Mouse (Mus musculus) cortical plate, adult 2 months (tissue): ENCODE results near the gene Hnrnpab. TPM values are rescaled to one million over a fixed set of nuclear protein-coding genes. Genes with fewer than 3 reads are reported as not detected.
A peak's percentile ranks its signal among the peaks of the same experiment; 100 is the strongest.
"Not testable (repeated sequence)": the region's sequence is repeated elsewhere in the genome, so short reads cannot be mapped to it uniquely, and the experiment has no call there.

Experiments
- H3K27ac ChIP-seq: fragments of 200-500 bp; 2 replicates; pipeline ENCODE4 v1.5.1; 2012; ENCODE audit warnings: low read length, control low read depth, inconsistent platforms; ENCODE audit not compliant: insufficient read depth
- H3K4me1 ChIP-seq: fragments of 200-500 bp; 2 replicates; pipeline ENCODE4 v1.6.1; 2011; ENCODE audit warnings: low read length; ENCODE audit not compliant: control insufficient read depth, insufficient read depth
- H3K4me3 ChIP-seq: fragments of 200-500 bp; 2 replicates; pipeline ENCODE4 v1.5.1; 2011; ENCODE audit warnings: mild to moderate bottlenecking, low read length, control low read depth; ENCODE audit not compliant: insufficient read depth
- CTCF ChIP-seq: fragments of 200-500 bp; IDR thresholded peaks from 2 replicates; pipeline ENCODE4 v1.5.1; 2011; ENCODE audit warnings: mild to moderate bottlenecking, control low read depth, low read length; ENCODE audit not compliant: insufficient read depth; ENCODE audit errors: extremely low read depth
- POLR2A ChIP-seq: fragments of 200-500 bp; IDR thresholded peaks from 2 replicates; pipeline ENCODE4 v1.6.1; 2011; ENCODE audit warnings: mild to moderate bottlenecking, low read length, control low read depth; ENCODE audit not compliant: insufficient read depth; ENCODE audit errors: extremely low read depth
- polyA plus RNA-seq: library from polyadenylated mRNA; depleted of rRNA; stranded (reverse); fragments of >200 nt; gene quantifications from 2 replicates; pipeline ENCODE4 v1.2.3, GENCODE M21; 2012

The Hnrnpab gene
- polyA plus RNA-seq, 1 experiment, result 100 TPM

DNA sequence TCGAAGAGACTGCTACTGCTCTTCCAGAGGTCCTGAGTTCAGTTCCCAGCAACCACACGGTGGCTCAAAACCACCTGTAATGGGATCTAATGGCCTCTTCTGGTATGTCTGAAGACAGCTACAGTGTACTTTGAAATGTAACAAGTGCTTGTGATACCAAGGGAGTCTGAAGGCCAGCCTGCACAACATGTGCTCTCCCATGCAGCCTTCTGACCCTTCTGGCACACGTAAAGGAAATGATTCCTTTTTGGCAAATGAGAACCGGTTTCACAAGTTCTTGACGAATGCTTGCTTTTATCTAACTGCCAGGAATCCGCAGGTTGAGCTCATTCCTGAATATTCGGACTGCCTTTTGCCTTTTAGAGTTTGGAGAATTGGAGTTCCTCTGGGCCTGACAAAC lies 8.5 kb upstream of the Hnrnpab start:
- peaks cover 2% of the 10 kb centered on the region for H3K4me1 ChIP-seq
- peak overlapping the region; percentile 37; the same call in 1 of the 2 replicates for H3K4me3 ChIP-seq
- no peak for TF ChIP-seq POLR2A
- TF ChIP-seq CTCF, result no peak
- peak overlapping the region; percentile 45; the same call in 1 of the 2 replicates for H3K27ac ChIP-seq

DNA sequence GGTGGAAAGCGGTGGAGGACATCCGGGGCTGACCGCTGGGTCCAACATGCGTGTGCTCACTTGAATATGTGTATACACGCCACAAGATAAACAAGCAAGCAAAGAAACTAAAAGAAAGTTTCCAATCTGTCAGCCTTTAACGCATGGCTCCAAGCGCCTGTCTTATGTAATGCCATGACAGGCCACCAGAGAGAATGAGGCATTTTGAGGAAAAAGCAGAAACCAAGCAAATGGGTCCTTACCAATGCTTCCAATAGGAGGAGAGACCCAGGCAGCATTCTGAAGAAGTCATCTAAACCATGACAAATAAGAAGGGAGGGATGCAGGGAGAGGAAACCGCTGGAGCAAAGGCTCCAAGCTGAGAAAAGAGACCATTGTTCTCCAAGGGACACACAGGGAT lies 7.6 kb upstream of the Hnrnpab start:
- peaks cover 2% of the 10 kb centered on the region for H3K4me1 ChIP-seq
- H3K27ac ChIP-seq, result no peak overlapping the region
- TF ChIP-seq CTCF, result no peak
- TF ChIP-seq POLR2A, result no peak
- H3K4me3 ChIP-seq, result no peak overlapping the region

DNA sequence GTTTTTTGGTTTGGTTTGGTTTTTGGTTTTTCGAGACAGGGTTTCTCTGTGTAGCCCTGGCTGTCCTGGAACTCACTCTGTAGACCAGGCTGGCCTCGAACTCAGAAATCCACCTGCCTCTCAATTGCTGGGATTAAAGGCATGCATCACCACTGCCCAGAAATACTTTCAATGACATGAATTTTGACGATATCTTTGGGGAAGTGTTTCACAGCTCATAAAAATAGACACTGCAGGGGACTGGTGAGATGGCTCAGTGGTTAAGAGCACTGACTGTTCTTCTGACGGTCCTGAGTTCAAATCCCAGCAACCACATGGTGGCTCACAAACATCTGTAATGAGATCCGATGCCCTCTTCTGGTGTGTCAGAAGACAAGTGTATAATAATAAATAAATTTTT lies 3.3 kb upstream of the Hnrnpab start:
- H3K27ac ChIP-seq, H3K4me3 ChIP-seq, H3K4me1 ChIP-seq: not testable (repeated sequence)

DNA sequence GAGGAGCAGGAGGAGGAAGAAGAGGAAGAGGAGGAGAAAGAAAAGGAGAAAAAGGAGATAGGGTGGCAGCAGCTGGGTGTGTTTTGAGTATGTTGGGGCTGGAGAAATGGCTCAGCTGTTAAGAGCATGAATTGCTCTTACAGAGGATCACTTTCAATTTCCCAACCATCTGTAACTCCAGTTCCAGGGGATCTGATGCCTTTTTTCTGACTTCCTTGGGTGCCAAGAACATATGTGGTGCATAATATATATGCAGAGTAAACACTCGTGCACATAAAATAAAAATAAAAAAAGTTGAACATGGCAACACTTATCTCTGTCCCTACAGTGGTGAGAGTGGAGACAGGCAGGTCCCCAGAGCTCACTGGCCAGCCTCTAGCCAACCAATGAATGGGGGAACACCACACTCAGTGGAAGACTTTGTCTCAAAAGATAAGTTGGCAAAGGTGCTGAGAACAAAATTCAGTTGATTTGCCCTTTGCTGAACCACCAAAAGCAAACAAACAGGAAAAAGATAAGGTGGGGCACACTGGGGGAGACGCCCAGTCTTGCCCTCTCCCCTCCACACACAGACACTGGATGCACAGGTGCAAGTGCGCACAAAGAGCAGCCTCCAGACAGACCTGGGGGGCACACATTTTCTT lies 2.7 kb upstream of the Hnrnpab start:
- Histone ChIP-seq H3K4me1 (peaks cover 2% of the 10 kb centered on the region; the same call in 1 of the 2 replicates), H3K4me3 (no peak overlapping the region), H3K27ac (no peak overlapping the region)
- no peak for TF ChIP-seq CTCF
- TF ChIP-seq POLR2A, result no peak

DNA sequence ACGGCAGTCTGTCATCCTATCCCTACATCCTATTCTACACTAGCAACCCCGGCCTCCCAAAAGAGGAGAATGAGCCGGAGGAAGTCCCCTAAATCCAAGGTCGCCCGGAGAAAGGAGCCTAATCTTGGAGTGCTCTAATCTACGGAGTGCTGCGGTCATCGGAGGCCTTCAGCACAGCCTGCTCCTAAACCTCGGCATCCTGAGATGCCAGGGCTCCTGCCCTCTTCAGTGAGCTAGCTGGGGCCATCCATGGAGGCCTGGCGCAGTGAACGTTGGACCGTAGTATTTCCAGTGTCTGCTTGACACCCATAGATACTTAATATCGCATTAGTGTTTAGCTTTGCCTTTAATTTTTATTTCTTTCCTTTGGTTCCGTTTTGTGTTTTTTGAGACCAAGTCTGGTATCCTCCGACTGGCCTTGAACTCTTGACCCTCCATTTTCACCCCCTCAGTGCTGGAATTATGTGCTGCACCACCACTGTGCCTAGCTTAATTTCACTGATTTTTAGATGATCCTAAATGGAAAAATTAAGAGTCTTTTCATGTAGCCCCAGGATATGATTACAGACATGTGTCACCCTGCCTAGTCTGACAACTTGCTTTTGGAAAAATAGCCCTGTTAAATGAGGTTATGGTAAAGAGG lies 570 bp upstream of the Hnrnpab start:
- peak overlapping the region; percentile 35 for H3K4me3 ChIP-seq
- TF ChIP-seq CTCF (no peak), POLR2A (no peak)
- peaks cover 2% of the 10 kb centered on the region; the same call in 1 of the 2 replicates for H3K4me1 ChIP-seq

DNA sequence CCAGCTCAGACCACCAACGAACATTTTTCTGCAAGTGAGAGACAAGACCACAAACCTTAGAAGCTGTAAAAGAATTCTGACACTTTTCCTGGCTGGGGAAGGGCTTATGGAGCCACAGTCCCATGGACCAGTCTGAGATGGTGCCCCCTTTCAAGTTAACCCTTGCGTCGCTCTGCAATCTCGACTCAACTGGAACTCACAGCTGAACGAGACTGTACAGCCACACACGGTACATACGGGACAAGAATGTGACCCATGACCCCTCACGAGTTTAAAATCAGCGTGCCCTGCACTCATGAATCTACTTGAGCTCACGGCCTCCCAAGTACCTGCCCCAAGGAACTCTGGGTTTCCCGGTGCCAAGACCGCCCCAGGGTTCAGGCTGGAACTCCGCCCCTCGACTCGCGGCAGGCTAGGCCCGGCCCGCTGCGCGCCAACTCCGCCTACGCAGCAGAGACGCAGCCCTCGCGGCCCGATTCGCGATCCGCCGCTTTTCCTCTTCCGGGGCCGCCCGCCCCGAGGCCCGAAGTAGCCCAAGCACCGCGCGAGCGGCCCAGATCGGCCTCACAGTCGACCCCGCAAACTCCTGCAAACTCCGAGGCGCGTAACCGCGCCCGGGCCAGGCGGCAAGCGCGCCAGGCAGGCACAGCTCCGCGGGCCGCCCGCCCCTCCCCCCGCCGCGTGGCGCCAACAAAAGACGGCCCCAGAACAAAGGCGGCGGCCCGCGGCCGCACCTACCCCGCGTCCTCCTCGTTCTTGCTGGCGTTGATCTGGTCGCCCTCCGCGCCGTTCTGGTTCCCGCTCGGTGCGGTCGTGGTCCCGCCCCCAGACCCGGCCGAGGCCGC lies 823 bp downstream of the Hnrnpab start:
- Histone ChIP-seq H3K4me1 (peaks cover 2% of the 10 kb centered on the region), H3K27ac (peak overlapping the region; percentile 82), H3K4me3 (peak overlapping the region; percentile 35)
- TF ChIP-seq POLR2A (0 out of 2 replicates have a peak, but pooled peaks have one; percentile 10), CTCF (no peak)

More for the DNA sequence above, 570 bp upstream of the Hnrnpab start:
- no peak overlapping the region for H3K27ac ChIP-seq

DNA sequence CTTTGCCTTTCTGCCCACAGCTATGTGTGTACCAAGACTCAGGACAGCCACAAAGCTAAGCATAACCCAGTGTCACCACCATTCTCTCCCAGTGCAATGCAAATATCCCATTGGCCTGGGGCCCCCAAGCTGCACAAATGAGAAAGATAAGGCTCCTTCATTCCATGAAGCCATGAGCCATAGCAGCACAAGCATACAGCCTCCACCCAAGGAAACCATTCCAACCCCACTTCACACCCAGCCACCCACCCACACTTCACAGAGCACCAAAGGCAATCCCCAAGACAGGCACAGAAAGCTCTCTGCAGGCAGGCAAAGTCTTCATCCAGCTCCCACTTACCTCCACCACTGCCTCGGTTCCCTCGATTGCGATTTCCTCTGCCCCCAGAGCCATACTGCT lies 4.4 kb downstream of the Hnrnpab start:
- H3K4me1 ChIP-seq, result peaks cover 2% of the 10 kb centered on the region
- no peak overlapping the region for H3K27ac ChIP-seq
- TF ChIP-seq POLR2A (no peak), CTCF (no peak)
- H3K4me3 ChIP-seq, result no peak overlapping the region

DNA sequence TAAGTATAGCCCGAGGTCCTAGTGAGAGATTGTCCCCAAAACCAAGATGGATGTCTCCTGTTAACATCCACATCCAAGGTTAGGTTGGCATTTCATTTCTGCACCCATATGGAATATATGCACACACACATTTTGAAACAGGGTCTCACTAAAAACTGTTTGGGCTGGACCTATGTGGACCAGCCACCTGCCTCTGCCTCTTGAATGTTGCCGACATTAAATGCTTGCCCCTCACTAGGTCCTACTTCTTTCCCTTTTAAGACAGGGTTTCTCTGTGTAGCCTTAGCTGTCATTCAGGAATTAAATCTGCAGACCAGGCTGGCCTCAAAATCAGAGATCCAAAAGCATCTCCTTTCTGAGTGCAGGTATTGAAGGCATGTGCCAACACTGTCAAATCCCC lies 9.1 kb downstream of the Hnrnpab start:
- TF ChIP-seq POLR2A, result no peak
- no peak for TF ChIP-seq CTCF
- H3K4me3 ChIP-seq, result no peak overlapping the region
- H3K4me1 ChIP-seq, result no peaks in the 10 kb centered on the region; the same call in none of the 2 replicates
- no peak overlapping the region for H3K27ac ChIP-seq

DNA sequence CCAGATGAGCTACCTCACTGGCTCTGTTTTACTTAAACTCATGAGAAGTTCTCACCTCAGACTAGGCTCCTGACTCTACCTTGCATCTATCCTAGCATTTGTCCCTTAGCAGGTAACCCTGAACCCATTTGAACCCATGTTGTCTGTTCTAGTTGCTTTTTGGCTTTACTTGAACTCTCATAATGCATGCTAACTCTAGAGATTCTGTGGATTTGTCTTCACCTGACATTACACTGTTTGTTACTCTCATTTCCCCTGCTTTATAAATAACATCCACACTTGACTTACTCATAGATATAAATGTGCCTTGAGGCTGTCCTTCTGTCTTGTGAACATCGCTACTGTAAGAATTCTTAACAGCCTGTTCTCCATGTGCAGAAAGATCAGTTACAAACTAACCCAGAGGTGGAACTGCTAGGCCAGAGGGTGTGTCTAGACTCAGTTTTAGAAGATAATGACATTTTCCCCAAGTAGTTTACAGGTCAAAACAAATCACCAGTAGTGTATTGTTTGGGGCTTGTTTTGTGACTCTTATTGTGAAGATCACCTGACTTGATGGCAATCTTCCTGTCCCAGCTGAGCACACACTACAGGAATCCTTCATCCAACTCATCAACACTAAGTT lies 11.1 kb downstream of the Hnrnpab start:
- no peak for TF ChIP-seq CTCF
- TF ChIP-seq POLR2A, result no peak
- H3K4me3 ChIP-seq, result no peak overlapping the region
- no peaks in the 10 kb centered on the region; the same call in 1 of the 2 replicates for H3K4me1 ChIP-seq
- no peak overlapping the region for H3K27ac ChIP-seq
